Mouse (Mus musculus) granulocyte monocyte progenitor cell, adult 5-6 weeks (primary cell): Measurements from ENCODE around the gene Adamts13. TPM values are rescaled to one million over a fixed set of nuclear protein-coding genes. Genes with fewer than 3 reads are reported as not detected.

Experiments
- ATAC-seq: replicated peaks from 2 replicates; pipeline ENCODE4 v1.8.0; 2016; ENCODE audit warnings: mild to moderate bottlenecking, moderate TSS enrichment, inconsistent platforms; ENCODE audit not compliant: poor library complexity, severe bottlenecking
- total RNA-seq, 2 experiments: library from RNA; stranded (forward) in 1 of 2; stranded (reverse) in 1 of 2; fragments of 200-712, 200-1000 nt in 1 of 2; fragments of >200 nt in 1 of 2; fragmentation: Nextera tagmentation in 1 of 2; gene quantifications; 2 replicates each; pipeline ENCODE4 v1.2.3; 2014 to 2017

Adamts13 gene
- total RNA-seq, 2 experiments from 2014 or later: not detected

DNA sequence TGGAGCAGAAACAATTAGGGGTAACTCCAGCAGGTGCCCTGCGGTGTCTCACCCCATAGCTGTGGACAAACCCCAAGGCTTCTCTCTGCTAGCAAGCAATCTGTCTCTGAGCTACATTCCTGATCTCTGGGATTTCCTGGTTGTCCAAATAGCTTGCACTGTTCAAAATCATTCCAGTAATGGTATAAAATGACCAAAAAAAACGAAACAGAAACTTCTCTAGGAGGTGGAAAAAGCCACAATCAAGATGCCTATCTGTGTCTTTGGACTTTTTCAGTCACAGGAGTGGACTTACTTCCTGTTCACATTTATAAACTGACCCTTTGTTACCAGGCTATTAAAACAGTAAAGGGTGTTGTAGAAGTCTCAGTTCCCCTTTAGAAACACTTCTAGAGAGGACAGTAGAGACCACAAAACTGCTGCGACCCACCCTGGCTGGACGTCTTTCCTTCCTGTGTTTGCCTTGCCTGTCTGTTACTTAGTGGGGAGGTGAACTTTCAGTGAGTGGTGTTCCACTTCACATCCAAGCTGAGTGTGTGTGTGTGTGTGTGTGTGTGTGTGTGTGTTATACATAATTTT is 55.3 kb downstream of the Adamts13 start:
- ATAC-seq: peak; percentile 47

GRCm38 (mm10) chr2:27032361-27032760 is 59.1 kb downstream of the Adamts13 start:
- ATAC-seq: no peak

DNA sequence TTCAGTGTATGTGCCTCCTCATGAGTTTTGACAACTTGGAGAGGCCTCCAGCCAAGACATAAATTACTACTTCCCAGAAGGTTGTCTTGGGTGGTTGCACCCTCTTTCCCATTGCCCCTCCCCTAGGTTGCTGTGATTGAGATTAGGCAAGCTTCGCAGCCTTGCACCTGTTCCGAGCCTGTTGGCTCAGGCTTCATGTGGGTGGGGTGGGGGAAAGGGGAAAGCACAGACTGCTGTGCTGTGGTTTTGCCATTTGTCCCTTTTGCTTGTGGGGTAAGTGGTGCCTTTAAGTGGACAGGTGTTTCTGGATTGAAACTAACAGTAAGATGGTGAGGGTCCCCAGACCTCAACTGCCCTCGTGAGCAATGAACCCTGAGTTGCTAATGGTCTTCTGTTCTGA is 62.8 kb downstream of the Adamts13 start:
- no peak for ATAC-seq

- no peak for ATAC-seq
Observed at GRCm38 (mm10) chr2:27037008-27037407, 63.8 kb downstream of the Adamts13 start.

GRCm38 (mm10) chr2:27038596-27038995 is 65.4 kb downstream of the Adamts13 start:
- ATAC-seq: peak; percentile 56

DNA sequence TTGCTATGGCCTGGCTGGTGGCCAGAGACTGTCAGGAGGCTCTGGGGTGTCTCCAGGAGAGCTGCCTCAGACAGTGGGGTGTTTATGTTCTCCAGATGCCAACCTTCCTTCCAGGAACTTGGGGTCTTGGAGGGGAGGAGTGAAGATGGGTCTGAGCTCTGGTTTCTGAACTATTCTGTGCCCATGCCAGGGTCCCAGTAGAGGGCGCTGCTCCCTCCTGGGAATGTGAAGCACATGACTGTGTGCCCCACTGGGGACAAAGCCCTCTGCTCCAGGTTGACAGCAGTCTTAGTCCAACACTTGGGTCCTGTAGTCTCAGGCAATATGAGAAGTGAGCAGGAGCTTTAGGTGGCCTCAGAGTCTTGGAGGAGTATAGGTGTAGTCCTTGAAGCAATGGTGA is 66.1 kb downstream of the Adamts13 start:
- ATAC-seq: 0 out of 2 replicates have a peak, but pooled peaks have one; percentile 23

- no peak for ATAC-seq
Observed at GRCm38 (mm10) chr2:27042131-27042844, 69.1 kb downstream of the Adamts13 start.

DNA sequence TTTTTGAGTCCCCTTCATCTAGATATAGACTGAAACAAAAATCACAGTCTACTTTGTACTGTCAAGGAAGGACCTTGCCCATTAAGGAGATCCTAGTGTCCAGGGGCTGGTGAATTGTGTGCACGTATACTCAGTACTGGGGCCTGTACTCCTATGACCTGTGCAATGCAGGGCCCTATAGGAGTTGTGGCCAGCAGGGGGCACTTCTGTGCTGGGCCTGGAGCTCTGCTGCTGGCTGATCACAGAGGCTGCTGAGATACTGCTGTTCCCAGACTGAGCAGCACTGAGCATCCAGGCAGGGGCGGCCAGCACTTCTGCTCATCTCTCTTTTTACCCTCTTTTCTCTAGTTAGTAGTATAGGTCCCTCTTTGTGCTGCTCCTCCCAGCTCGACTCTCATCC is 70.2 kb downstream of the Adamts13 start:
- peak; percentile 66 for ATAC-seq

DNA sequence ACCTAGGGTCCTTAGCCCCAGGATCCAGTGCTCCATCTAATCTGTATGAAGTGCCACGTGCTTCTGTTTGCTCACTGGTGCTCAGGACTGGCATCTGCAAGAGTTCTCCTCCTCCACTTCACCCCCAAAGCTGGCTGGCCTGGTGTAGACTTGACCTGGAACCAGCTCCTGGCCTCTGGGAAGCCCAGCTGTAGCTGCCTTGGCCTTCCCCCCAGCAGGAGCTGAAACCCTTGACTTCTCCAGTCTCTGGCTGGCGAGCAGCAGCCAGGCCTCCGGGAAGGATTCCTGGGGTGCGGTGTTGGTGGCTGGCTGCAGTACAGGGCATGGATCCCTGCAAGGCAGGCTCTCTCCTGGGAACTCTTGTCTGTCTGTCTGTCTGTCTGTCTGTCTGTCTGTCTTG is 71.0 kb downstream of the Adamts13 start:
- ATAC-seq: no peak

GRCm38 (mm10) chr2:27044641-27045040 is 71.4 kb downstream of the Adamts13 start:
- ATAC-seq: no peak

GRCm38 (mm10) chr2:27045979-27046770 is 73.0 kb downstream of the Adamts13 start:
- no peak for ATAC-seq

DNA sequence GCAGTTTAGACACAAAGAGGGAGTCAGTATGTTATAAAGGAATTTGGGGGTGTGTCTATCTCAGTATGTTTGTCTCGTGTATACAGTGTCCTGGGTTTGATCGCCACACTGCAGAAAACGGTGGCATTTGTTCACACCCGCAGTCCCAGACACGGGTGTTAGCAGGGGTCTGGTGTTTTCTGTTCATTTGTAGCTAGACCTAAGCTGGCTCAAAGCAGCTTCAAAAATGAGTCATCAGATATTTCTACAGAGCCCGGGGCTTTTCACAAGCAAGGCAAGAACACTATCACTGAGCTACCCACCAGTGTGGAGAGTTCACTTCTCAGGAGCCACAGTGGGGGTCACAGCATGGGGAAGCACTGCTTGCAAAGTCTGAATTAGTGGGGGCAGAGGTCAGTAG is 76.2 kb downstream of the Adamts13 start:
- no peak for ATAC-seq

- ATAC-seq: no peak
Observed at GRCm38 (mm10) chr2:27058251-27058650, 85.0 kb downstream of the Adamts13 start.

GRCm38 (mm10) chr2:27058751-27059150 is 85.5 kb downstream of the Adamts13 start:
- no peak for ATAC-seq

DNA sequence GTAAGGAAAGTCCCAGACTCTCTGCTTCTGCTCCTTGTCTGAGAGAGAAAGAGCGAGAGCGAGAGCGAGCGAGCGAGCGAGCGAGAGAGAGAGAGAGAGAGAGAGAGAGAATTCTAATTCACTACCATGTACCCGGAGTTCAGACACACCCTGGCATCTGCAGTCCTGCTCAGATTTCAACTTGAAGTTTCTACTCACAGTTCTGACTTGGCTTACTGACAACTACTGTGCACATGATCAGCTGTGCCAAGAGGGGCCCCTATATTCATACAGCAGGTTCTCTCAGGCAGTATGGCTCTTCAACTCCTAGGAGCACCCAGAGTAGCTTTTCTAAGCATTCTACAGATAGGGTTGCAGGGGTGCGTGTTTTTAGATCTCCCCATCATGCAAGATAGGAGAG is 86.0 kb downstream of the Adamts13 start:
- no peak for ATAC-seq

Other genes with a start within 250 kb of the Adamts13 start
- gene Abo, start 108.4 kb upstream of the Adamts13 start, total RNA-seq (2014; fragmentation: Nextera tagmentation): not detected in 2 replicates
- not detected in 2 replicates for gene Abo, start 108.4 kb upstream of the Adamts13 start, total RNA-seq (2017)
- 21.7 and 22.5 TPM in 2 replicates for gene Surf6, start 70.5 kb upstream of the Adamts13 start, total RNA-seq (2014; fragmentation: Nextera tagmentation)
- gene Surf6, start 70.5 kb upstream of the Adamts13 start, total RNA-seq (2017): 53.0 and 55.7 TPM in 2 replicates
- gene Med22, start 62.7 kb upstream of the Adamts13 start, total RNA-seq (2014; fragmentation: Nextera tagmentation): 16.7 and 17.4 TPM in 2 replicates
- 17.2 and 19.0 TPM in 2 replicates for gene Med22, start 62.7 kb upstream of the Adamts13 start, total RNA-seq (2017)
- gene Rpl7a, start 62.7 kb upstream of the Adamts13 start, total RNA-seq (2014; fragmentation: Nextera tagmentation): 2,412 and 2,423 TPM in 2 replicates
- gene Rpl7a, start 62.7 kb upstream of the Adamts13 start, total RNA-seq (2017): 2,233 and 2,391 TPM in 2 replicates
- 42.8 and 48.8 TPM in 2 replicates for gene Surf2, start 57.0 kb upstream of the Adamts13 start, total RNA-seq (2014; fragmentation: Nextera tagmentation)
- 72.9 and 77.2 TPM in 2 replicates for gene Surf2, start 57.0 kb upstream of the Adamts13 start, total RNA-seq (2017)
- gene Surf1, start 56.9 kb upstream of the Adamts13 start, total RNA-seq (2014; fragmentation: Nextera tagmentation): 46.4 and 74.7 TPM in 2 replicates
- 40.0 and 75.4 TPM in 2 replicates for gene Surf1, start 56.9 kb upstream of the Adamts13 start, total RNA-seq (2017)
- 177 and 217 TPM in 2 replicates for gene Surf4, start 39.5 kb upstream of the Adamts13 start, total RNA-seq (2014; fragmentation: Nextera tagmentation)
- 107 and 110 TPM in 2 replicates for gene Surf4, start 39.5 kb upstream of the Adamts13 start, total RNA-seq (2017)
- gene Stkld1, start 39.4 kb upstream of the Adamts13 start, total RNA-seq (2014; fragmentation: Nextera tagmentation): 2.2 and 2.9 TPM in 2 replicates
- gene Stkld1, start 39.4 kb upstream of the Adamts13 start, total RNA-seq (2017): 0.09 TPM in 1 of 2 replicates, not detected in the other
- 42.4 and 47.6 TPM in 2 replicates for gene Rexo4, start 9.0 kb upstream of the Adamts13 start, total RNA-seq (2014; fragmentation: Nextera tagmentation)
- gene Rexo4, start 9.0 kb upstream of the Adamts13 start, total RNA-seq (2017): 75.2 and 84.7 TPM in 2 replicates
- 15.5 and 18.8 TPM in 2 replicates for gene Cacfd1, start 36.5 kb downstream of the Adamts13 start, total RNA-seq (2014; fragmentation: Nextera tagmentation)
- 1.6 and 3.5 TPM in 2 replicates for gene Cacfd1, start 36.5 kb downstream of the Adamts13 start, total RNA-seq (2017)
- 4.6 and 7.5 TPM in 2 replicates for gene Slc2a6, start 54.6 kb downstream of the Adamts13 start, total RNA-seq (2014; fragmentation: Nextera tagmentation)
- 2.6 and 4.0 TPM in 2 replicates for gene Slc2a6, start 54.6 kb downstream of the Adamts13 start, total RNA-seq (2017)
- gene Mymk, start 98.8 kb downstream of the Adamts13 start, total RNA-seq (2014; fragmentation: Nextera tagmentation): not detected in 2 replicates
- not detected in 2 replicates for gene Mymk, start 98.8 kb downstream of the Adamts13 start, total RNA-seq (2017)
- not detected in 2 replicates for gene Adamtsl2, start 106.0 kb downstream of the Adamts13 start, total RNA-seq (2014; fragmentation: Nextera tagmentation)
- gene Adamtsl2, start 106.0 kb downstream of the Adamts13 start, total RNA-seq (2017): not detected in 2 replicates
- gene Fam163b, start 169.1 kb downstream of the Adamts13 start, total RNA-seq (2014; fragmentation: Nextera tagmentation): not detected in 2 replicates
- not detected in 2 replicates for gene Fam163b, start 169.1 kb downstream of the Adamts13 start, total RNA-seq (2017)
- not detected in 2 replicates for gene Dbh, start 191.8 kb downstream of the Adamts13 start, total RNA-seq (2014; fragmentation: Nextera tagmentation)
- gene Dbh, start 191.8 kb downstream of the Adamts13 start, total RNA-seq (2017): not detected in 2 replicates